Mouse (Mus musculus): Measurements from ENCODE around the gene Nhej1. TPM values are rescaled to one million over a fixed set of nuclear protein-coding genes. Genes with fewer than 3 reads are reported as not detected.

The Nhej1 gene
- total RNA-seq, 2 experiments from 2014 or later: 3.0 to 5.5 TPM

DNA sequence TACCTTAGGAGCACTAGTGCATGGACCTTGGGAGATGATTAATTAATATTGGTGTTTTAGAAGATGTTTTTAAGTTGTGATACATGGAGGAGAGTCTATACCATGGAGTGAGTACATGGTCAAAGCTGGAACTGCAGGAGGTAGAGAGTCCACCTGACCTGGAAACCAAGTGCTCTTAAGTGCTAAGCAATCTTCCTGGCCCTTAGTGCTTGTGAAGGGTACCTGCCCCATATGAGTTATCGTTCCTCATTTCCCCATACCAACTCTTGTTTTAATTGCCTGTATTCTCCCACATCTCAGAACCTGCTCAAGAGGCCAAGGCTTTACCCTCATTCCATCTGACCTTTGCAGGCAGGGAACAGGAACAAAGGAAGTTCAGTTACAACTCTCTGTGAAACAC, 149.1 kb downstream of the Nhej1 start:
- DNase-seq: no peak

DNA sequence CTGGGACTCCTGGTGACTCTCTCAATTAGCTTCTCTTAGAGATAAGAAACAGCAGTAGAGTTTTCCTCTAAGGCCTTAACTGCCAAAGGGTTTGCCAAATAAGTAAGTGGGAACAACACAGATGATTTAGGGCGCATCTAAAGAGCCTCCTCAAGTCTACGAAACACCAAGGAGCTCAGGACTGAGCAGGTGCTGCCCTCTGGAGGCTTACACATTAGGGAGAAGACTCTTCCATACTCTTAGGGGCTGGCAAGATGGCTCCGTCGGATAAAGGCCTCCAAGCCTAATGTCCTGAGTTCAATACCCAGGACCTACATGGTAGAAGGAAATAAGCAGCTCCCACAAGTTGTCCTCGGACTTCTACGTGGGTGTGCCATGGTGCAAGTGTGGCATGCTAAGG, 151.4 kb downstream of the Nhej1 start:
- DNase-seq: no peak

DNA sequence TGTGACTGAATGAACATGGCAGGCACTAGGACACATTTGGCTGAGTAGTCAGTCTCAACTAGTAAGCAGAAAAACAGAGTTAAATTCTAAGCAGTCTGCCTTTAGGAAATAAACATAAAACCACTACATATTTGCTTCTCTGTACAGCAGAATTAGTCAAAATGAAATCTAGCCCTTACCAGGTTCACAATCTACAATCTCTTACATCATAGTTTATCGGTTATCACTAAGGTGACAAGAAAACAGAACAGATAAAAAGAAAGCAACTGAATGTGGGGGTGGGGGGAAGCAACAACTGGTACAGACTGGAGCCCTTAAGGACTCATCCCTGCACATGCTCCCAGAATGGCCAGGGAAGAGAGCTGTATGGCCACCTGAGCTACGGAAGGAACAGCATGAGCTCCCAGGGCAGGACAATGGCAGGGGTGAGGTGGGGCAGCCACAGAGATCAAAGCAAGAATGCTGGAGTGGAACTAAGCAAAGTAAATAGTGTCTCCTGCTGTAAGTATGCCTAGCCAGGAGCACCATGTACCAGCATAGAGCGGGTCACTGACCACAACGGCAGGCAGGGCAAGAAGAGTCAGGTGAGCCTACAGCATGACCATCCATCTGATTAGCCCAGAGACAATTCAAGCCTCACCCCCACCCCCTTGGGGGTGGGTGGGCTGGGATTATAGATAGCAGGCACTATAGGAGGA, 153.5 kb downstream of the Nhej1 start:
- DNase-seq: no peak

DNA sequence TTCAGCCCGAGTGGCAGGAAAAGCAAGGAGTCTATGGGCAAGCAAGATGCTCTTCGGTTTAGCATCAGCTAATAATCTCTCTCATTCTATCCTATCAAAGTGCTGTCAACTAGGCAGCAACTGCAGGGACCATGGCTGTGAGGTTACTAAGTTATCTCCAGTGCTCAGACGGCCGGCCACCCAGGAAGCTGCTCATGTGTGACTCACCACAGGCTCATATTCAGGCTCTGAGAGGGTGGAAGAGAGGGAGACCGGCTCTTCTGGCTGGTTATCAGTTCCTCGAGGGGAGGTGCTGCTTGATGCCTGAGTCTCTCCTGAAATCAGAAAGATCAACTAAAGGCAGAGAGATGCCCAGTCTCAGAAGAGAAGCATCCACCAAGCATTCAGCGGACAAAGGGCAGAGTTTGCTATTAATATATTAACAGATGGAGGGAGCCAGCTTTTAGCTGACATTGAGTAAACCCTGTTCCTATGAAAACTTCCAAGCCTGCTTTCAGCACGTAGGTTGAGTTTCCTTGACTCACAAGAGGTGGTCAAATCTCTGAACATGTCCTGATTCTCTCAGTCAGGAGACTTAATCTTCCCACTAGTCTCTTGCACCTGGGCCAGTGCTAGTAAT, 156.9 kb downstream of the Nhej1 start:
- DNase-seq: no peak

DNA sequence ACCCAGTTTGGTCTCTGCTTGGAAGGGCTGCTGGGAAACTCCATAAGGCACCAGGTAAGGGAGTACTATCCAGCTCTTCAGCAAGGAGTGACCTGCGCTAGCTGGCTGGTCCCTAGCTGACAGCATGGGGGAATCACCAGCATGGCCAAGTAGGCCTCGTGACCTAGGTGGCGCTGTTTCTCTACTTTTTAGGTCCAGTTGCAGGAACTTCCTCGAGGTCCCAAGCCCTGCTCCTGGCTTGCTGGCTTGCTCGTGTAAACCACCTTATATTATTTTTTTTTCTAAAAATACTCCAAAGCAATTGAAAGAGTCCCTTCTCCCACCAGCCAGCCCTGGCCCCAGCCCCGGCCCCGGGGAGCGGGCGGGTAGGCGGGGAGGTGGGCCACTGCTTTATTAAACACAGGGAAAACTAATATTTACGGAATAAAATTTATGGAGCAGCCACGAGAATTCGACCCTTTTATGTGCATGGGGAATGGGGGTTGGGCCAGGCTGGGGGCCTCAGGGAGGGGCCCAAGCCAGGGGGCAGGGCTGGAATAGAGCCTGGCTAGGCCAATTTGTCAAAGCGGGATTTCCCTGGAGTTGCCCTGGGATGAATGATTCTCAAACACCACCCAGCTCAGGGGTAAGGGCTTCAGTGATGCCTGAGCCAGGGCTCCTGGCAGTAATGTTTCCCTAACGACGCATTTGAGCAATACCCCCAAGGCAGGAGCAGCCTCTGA, 160.3 kb downstream of the Nhej1 start:
- peak; percentile 89 for DNase-seq

GRCm38 (mm10) chr1:74962853-74963227, 162.2 kb downstream of the Nhej1 start:
- no peak for DNase-seq

DNA sequence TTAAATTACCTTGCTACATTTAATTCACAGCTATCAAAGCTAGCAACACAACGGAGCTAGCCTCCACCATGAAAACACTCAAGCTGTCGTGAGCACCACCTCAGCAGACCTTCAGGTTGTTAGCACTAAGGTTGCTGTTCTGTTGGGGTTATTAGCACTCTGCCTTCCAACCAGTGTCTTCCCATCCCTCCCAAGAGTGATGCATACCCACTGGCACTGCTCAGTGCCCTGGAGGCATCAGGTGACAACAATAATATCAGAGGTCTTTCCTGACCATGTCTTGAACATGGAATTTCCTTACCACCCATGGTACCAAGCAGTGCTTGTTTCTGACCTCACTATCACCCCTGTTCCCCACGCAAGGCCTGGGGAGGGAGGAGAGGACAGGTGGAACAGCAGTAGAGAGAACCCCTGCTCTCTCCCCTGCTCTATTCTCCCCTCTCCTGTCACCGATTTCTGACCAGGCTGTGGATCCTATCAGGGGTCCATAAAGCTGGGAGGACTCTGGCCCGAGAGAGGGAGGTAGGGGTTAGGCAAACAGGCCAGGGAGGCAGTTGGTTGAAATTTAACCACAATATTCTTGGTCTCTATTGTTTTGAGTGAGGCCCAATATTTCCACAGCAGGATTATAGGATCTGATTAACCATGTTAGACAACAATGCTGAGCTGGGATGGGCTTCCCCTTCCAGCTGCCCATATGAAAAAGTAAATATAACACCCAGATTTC, 162.7 kb downstream of the Nhej1 start:
- DNase-seq: no peak

DNA sequence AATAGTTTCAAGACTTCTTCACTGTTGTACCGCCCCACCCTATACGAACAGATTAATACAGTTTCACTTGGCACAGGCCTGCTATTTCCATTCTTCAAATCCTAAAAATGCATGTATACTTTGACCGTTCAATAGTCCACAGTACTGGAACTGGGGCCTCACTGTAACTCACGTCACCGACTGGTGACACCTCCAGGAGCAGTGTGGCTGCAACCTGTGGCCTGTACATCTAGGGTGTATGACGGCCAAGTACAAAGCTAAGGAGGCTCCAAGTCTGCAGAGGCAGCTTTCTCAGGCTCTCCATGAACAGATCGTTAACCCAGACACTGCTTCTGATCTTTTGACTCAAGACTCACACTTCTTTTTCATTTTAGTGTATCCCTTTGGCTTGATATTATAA, 163.3 kb downstream of the Nhej1 start:
- DNase-seq: no peak

DNA sequence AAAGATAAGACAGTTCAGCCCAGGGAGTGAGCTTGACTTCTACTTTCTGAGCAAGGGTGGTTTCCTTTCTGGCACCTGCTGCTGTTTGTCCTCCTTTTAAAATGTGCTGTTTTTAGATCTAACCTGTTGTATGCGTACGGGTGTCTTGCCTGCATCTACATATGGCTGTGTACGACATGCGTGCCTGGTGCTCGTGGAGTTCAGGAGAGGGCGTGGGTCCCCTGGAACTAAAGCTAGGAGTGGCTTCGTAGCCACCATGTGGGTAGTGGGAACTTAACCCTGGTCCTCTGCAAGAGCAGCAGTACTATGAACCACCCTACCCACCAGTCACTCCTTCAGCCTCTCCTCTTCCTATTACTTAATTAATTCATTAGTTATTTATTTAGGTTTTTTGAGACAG, 164.9 kb downstream of the Nhej1 start:
- no peak for DNase-seq

DNA sequence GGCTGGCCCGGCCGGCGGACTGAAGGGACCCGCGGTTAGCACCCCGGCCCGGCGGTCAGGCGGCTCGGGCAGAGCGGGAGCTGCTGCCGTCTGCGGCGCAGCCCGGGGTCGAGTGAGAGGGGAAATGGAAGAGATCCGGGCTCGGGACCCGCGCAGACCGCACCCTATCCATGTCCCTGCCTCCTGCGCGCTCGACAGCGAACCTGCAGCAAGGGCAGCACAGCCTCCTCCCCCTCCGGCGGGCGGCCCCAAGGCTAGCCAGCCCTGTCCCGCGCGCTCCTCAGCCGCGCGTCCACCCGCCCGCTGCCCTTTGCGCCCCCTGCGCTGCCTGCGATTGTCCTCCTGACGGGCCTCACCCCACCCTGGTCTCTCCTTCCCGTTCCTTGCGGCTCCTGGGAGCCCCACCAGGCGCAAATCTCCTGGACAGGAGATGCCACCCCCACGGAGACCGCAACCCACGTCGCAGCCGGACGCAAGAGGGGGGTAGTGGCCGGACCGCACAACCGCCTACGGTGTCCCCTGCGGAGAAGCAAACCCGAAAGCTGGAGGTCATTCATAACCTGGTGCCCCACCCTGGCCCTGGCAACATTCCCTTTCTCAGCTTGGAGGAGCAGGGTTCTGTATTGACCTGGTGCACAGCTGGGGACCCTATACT, 173.3 kb downstream of the Nhej1 start, which contains the start of gene Ihh:
Ihh (minus strand) TSS at position 117 of the 655 bp plus-strand sequence.
- DNase-seq: peak; percentile 35

DNA sequence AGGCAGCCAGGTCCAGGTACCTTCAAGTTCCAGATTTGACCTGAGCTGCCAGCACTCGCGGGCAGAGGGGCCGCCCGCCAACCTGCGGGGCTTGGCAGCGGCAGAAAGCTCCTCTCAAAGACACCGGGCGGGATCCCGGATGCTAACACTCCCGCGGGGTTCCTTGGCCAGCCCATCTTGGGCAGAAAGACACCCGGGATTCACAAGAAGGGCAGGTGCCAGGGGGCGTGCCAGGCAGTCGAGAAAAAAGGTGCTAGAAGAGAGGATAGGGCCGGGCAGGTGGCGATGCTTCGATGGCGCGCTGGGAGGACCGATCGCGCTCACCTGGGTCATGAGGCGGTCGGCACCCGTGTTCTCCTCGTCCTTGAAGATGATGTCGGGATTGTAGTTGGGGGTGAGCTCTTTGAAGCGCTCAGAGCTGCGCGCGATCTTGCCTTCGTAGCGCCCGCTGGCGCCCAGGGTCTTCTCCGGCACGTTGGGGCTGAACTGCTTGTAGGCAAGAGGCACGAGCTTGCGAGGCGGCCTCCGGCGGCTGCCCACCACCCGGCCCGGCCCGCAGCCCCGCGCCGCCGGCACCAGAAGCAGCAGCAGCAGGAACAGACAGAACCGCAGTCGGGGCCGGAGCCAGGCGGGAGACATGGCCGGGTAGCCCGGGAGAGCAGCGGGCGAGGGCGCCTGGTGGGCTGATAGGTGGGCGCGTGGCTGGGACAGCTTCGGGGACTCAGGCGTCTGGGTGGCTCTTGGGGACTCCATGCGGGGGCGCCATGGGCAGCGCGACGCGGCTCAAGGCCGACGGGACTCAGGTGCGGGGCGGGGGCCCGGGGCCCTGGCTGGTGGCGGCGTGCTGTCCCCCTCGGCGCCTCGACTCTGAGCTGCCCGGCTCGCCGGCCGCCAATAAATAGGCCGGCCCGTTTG, 174.2 kb downstream of the Nhej1 start:
- no peak for DNase-seq

GRCm38 (mm10) chr1:74950066-74950465, 174.9 kb downstream of the Nhej1 start:
- DNase-seq: no peak

- DNase-seq: peak; percentile 67
These were observed 175.3 kb downstream of the Nhej1 start for GRCm38 (mm10) chr1:74949666-74950050.

GRCm38 (mm10) chr1:74948784-74949665, 176.0 kb downstream of the Nhej1 start:
- peak; percentile 81 for DNase-seq

GRCm38 (mm10) chr1:74947986-74948670, 176.9 kb downstream of the Nhej1 start:
- peak; percentile 48 for DNase-seq

- DNase-seq: no peak
These were observed 183.2 kb downstream of the Nhej1 start for GRCm38 (mm10) chr1:74941651-74942360.

DNA sequence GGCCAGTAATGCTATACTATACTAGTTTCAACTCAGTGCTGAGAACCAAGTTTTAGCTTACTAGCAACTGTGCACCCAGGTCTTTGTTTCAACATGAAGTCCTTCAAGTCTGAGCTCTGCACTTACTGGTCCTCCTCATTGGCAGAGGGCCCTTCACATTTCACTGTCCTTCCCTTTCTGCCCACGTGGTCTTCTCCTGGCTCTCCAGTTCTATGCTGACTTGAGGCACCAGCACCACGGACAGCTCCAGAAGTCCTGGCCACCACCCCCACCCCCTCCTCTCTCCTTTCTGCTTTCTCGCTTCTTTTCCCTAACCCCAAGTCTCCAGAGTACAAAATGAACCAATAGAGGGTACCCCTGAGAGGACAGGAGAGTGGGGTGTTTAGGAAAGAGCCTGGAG, 185.2 kb downstream of the Nhej1 start:
- peak; percentile 35 for DNase-seq

DNA sequence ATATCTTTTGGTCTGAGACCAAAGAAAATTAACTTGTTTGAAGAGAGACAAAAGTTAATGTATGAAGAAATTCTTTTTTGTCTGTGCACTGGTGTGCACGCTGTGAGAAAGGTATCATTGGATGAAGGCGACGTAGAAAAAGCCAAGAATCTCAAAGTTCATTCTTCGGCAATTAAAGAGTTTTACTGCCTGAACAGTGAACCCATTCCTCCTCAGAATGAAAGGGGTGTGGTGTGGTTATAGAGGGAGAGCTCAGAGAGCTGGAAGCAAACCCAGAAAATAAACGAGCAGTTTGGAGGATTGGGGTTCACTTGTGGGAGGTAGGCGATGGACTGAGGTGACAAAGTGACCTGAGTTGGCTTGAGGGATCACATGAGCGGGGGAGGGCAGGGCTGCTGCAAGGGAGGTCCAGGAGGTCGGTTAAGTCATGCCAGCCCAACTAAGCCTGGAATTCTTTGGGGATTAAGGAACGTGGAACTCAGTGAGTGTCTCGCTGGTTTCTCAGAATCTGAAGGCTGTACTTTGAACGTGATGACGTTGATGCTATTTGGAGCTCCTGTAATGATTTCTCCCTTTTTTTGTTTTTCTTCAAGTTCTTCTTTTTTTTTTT, 188.7 kb downstream of the Nhej1 start:
- no peak for DNase-seq
